Mouse (Mus musculus): Measurements from ENCODE around the gene Lzts3.
"Not testable (repeated sequence)": the region's sequence is repeated elsewhere in the genome, so short reads cannot be mapped to it uniquely, and the experiment has no call there.

The Lzts3 gene

GRCm38 (mm10) chr2:130642684-130643369 is at the start of gene Lzts3:
Lzts3 (minus strand) TSS chr2:130642803.
- DNase-seq (ENCODE audit: low spot score), result peak; percentile 67

- DNase-seq (ENCODE audit: low spot score), result no peak
Observed at GRCm38 (mm10) chr2:130689011-130689410, 46.4 kb upstream of the Lzts3 start.

GRCm38 (mm10) chr2:130685426-130685825 is 42.8 kb upstream of the Lzts3 start:
- no peak for DNase-seq (ENCODE audit: low spot score)

GRCm38 (mm10) chr2:130681531-130681930 is 38.9 kb upstream of the Lzts3 start:
- DNase-seq (ENCODE audit: low spot score), result no peak

- no peak for DNase-seq (ENCODE audit: low spot score)
Observed at GRCm38 (mm10) chr2:130679899-130680298, 37.3 kb upstream of the Lzts3 start.

- no peak for DNase-seq (ENCODE audit: low spot score)
Observed at GRCm38 (mm10) chr2:130679154-130679553, 36.6 kb upstream of the Lzts3 start.

GRCm38 (mm10) chr2:130677211-130677610 is 34.6 kb upstream of the Lzts3 start:
- no peak for DNase-seq (ENCODE audit: low spot score)

- DNase-seq (ENCODE audit: low spot score), result no peak
Observed at GRCm38 (mm10) chr2:130667559-130667958, 25.0 kb upstream of the Lzts3 start, which contains the start of gene Itpa. Itpa (plus strand) TSS chr2:130667610.

GRCm38 (mm10) chr2:130664102-130664701 is 21.6 kb upstream of the Lzts3 start, which contains the start of gene Ddrgk1:
Ddrgk1 (minus strand) TSS chr2:130664659.
- peak; percentile 64 for DNase-seq (ENCODE audit: low spot score)

GRCm38 (mm10) chr2:130663342-130663741 is 20.7 kb upstream of the Lzts3 start:
- DNase-seq (ENCODE audit: low spot score), result no peak

- DNase-seq (ENCODE audit: low spot score), result no peak
Observed at GRCm38 (mm10) chr2:130658530-130658929, 15.9 kb upstream of the Lzts3 start.

- DNase-seq (ENCODE audit: low spot score), result no peak
Observed at GRCm38 (mm10) chr2:130657541-130657940, 14.9 kb upstream of the Lzts3 start.

- DNase-seq (ENCODE audit: low spot score), result no peak
Observed at GRCm38 (mm10) chr2:130656536-130656935, 13.9 kb upstream of the Lzts3 start.

- DNase-seq (ENCODE audit: low spot score), result no peak
Observed at GRCm38 (mm10) chr2:130655660-130656339, 13.2 kb upstream of the Lzts3 start.

GRCm38 (mm10) chr2:130653760-130654159 is 11.2 kb upstream of the Lzts3 start:
- DNase-seq (ENCODE audit: low spot score), result no peak

GRCm38 (mm10) chr2:130653303-130653702 is 10.7 kb upstream of the Lzts3 start:
- no peak for DNase-seq (ENCODE audit: low spot score)

- not testable (repeated sequence) for DNase-seq (ENCODE audit: low spot score)
Observed at GRCm38 (mm10) chr2:130649028-130649427, 6.4 kb upstream of the Lzts3 start.

- no peak for DNase-seq (ENCODE audit: low spot score)
Observed at GRCm38 (mm10) chr2:130645198-130645597, 2.6 kb upstream of the Lzts3 start.

- DNase-seq (ENCODE audit: low spot score), result no peak
Observed at GRCm38 (mm10) chr2:130642197-130642660, 374 bp downstream of the Lzts3 start.

- DNase-seq (ENCODE audit: low spot score), result no peak
Observed at GRCm38 (mm10) chr2:130641351-130642025, 1.1 kb downstream of the Lzts3 start.

- no peak for DNase-seq (ENCODE audit: low spot score)
Observed at GRCm38 (mm10) chr2:130639276-130639675, 3.3 kb downstream of the Lzts3 start.

GRCm38 (mm10) chr2:130638101-130638611 is 4.4 kb downstream of the Lzts3 start:
- no peak for DNase-seq (ENCODE audit: low spot score)

Measured in urinary bladder, postnatal 10 days (tissue).